Mouse (Mus musculus): ENCODE results near the gene Atp6v0e. TPM values are rescaled to one million over a fixed set of nuclear protein-coding genes. Genes with fewer than 3 reads are reported as not detected.

The Atp6v0e gene
- polyA plus RNA-seq, 1 experiment from 2014 or later, result 211 TPM

DNA sequence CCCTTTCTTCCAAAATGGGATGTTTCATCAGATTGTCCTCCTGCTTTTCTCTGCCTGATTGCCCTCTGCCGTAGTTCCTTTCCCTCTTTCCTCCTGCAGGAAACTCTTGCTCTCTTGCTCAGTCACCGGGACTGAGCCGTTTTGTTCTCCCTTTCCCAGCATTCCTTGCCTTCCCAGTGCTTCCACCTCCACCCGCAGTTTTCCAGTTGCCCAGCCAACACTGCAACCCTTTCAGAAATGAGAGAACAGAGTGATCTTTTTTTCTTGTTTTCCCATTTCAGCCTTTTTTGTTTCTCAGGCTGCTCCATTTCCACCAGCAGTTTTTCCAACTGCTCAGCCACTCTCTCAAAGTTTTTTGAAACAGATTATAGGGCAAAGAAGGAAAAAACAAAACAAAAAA, 8.2 kb downstream of the Atp6v0e start:
- Histone ChIP-seq H3K4me2 (no peak overlapping the region), H3K4me3 (replicated peaks) (no peak overlapping the region), H3K9me3 (replicated peaks) (no peaks in the 10 kb centered on the region), H3K27ac (no peak overlapping the region), H3K27me3 (peaks cover 5% of the 10 kb centered on the region; the same call in 1 of the 2 replicates), H3K9ac (no peak overlapping the region), H3K36me3 (no peaks in the 10 kb centered on the region), H3K4me1 (peaks cover 5% of the 10 kb centered on the region)
- ATAC-seq (replicated peaks; ENCODE audit: low FRiP score), result no peak
- WGBS, result 55% methylated on average over 4 of the region's 4 CpGs

DNA sequence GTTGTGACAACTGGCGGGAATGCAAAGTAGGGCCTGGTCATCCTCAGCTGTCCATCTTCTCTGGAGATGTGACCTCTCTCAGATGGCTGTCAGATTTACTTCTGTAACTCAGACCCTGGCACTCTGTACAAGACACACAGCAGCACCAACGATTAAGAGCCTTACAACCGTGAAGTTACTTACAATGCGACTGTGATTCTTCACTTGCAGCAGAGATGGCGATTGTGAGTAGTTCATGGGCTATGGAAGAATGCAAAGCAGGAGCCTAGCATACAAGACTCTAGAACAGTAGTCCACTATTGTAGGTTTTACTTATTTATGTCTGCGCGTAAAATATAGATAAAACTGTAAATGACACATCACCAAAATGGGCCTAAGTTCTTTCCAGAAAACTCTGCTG, 12.8 kb downstream of the Atp6v0e start:
- Histone ChIP-seq H3K9me3 (replicated peaks) (no peaks in the 10 kb centered on the region), H3K36me3 (no peaks in the 10 kb centered on the region), H3K4me3 (replicated peaks) (peak overlapping the region; percentile 97), H3K4me2 (peak overlapping the region; percentile 77), H3K27ac (peak overlapping the region; percentile 95), H3K9ac (peak overlapping the region; percentile 81; the same call in 1 of the 2 replicates), H3K4me1 (peaks cover 23% of the 10 kb centered on the region), H3K27me3 (peaks cover 5% of the 10 kb centered on the region; the same call in 1 of the 2 replicates)
- 22% methylated on average over 7 of the region's 7 CpGs for WGBS
- peak; percentile 29; the same call in 1 of the 2 replicates for ATAC-seq (replicated peaks; ENCODE audit: low FRiP score)

DNA sequence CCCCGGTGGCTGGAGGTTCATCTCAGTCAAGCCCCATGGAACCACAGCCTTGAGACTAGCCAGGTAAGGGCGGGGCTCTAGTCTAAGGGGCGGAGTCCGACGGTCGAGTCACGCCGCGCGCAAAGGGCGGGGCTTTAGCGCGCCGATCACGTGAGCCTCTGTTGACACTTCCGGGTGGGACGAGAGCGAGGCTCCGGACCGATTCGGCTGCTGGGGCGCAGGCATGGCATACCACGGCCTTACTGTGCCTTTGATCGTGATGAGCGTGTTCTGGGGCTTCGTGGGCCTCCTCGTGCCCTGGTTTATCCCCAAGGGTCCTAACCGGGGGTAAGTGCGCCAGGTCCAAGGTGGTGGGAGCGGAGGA, 13.2 kb downstream of the Atp6v0e start:
- H3K4me2 ChIP-seq, result peak overlapping the region; percentile 77
- H3K4me1 ChIP-seq, result peaks cover 23% of the 10 kb centered on the region

DNA sequence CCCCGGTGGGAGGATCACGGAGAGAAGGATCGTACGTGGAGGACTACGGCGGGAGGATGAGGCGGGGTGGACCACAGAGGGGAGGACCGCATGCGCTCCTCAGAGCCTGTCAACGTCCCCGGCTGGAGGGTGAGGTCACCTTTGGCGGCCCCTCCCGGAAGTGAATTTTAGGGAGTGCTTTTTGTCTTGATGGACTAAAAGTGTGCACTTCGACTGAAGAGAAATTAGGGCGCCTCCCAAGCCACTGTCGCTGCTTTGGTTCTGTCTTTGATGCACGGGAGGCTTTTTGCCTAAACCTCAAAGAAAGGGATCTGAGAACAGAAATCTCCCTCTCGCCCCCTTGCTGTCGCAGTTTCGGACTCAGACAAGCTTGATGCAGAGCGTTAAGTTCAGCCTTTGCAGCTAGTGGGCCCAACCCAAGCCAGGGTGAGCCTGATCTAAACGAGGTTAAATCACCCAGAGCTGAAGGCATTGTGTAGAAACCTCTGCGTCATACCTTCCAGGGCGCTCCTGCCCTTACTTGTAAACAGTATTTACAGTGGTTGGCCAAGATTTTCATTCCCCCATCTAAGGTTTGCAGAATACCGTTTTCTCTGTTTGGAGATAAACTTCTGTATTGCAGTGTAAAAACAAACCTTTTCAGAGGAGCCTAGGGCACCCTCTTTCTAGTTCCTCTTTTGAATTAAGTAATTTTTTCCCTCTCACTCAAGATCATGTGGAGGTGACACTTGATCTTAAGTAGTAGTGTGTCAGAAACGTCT, 13.8 kb downstream of the Atp6v0e start:
- peak overlapping the region; percentile 95 for H3K27ac ChIP-seq
- peaks cover 5% of the 10 kb centered on the region; the same call in 1 of the 2 replicates for H3K27me3 ChIP-seq
- H3K9ac ChIP-seq, result peak overlapping the region; percentile 81
- peak; percentile 89 for ATAC-seq (replicated peaks; ENCODE audit: low FRiP score)
- H3K4me1 ChIP-seq, result peaks cover 23% of the 10 kb centered on the region
- H3K9me3 ChIP-seq (replicated peaks), result no peaks in the 10 kb centered on the region
- H3K4me2 ChIP-seq, result peak overlapping the region; percentile 77
- H3K4me3 ChIP-seq (replicated peaks), result peak overlapping the region; percentile 97
- H3K36me3 ChIP-seq, result no peaks in the 10 kb centered on the region
- 2% methylated on average over 26 of the region's 26 CpGs for WGBS

More for the DNA sequence above, 13.2 kb downstream of the Atp6v0e start:
- Histone ChIP-seq H3K4me3 (replicated peaks) (peak overlapping the region; percentile 97), H3K9me3 (replicated peaks) (no peaks in the 10 kb centered on the region), H3K9ac (peak overlapping the region; percentile 81), H3K27ac (peak overlapping the region; percentile 95), H3K27me3 (peaks cover 5% of the 10 kb centered on the region; the same call in 1 of the 2 replicates), H3K36me3 (no peaks in the 10 kb centered on the region)
- ATAC-seq (replicated peaks; ENCODE audit: low FRiP score), result peak; percentile 95
- WGBS, result under 1% methylated on average over 30 of the region's 30 CpGs

DNA sequence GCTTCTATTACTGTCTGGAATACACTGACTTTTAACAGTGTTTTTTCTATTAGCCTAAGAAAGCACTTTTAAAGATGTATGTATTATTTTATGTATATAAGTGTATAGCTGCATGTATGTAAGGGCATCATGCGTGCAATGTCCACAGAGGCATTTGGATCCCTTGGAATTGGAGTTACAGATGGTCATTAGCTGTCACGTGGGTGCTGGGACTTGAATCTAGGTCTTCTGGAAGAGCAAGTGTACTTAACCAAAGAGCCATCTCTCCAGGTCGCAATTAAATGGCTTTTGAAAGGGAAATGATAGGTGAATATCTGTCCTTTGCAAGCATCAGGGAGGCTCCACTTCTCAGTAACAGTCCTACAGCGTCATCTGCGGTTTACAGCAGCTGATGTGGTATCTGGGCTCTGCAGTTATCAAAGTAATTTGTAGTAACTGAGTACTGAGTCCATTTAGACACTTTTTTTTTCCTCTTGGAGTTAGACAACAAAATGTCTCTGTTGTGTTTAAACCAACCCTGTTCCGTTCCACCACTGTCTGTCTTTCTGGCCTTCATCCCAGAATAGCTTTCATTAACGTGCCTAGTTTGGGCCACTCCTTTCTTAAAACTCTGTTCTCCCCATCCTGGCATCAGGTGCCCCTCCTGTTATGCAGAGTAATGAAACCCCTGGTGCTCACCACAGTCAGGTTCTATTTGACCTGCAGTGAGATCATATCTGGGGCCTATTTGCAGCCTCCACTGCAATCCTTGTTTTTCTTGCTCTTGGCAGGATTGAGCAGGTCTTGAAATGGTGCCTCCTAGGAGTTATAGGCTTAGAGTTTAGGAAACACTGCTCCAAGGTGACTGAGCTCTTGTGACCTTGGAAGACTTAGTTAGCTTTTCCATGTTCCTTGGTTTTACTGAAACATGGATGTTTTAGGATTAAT, 14.9 kb downstream of the Atp6v0e start:
- 0 out of 2 replicates have a peak overlapping the region, but pooled peaks have one; percentile 28 for H3K27ac ChIP-seq
- WGBS, result 84% methylated on average over 7 of the region's 7 CpGs

DNA sequence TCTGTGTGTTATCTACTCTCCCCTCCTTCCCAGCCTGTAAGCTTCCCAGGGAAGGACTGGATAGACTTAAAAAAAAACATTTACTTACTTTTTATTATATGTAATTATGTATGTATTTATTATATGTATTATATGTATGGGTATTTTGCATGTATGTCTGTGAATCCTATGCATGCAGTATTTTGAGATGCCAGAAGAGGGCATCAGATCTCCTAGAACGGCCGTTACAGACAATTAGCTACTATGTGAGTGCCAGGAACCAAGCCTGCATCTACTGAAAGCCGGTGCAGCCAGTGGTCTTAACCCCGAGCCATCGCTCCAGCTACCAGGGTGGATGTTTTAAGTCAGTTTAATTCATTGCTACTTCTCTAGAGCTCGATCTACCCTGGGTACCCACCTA, 18.2 kb downstream of the Atp6v0e start:
- no peak for ATAC-seq (replicated peaks; ENCODE audit: low FRiP score)
- 88% methylated on average over 6 of the region's 6 CpGs for WGBS

More for the DNA sequence above, 14.9 kb downstream of the Atp6v0e start:
- H3K36me3 ChIP-seq, result peaks cover 1% of the 10 kb centered on the region
- no peak for ATAC-seq (replicated peaks; ENCODE audit: low FRiP score)
- H3K4me3 ChIP-seq (replicated peaks), result peak overlapping the region; percentile 97; the same call in 1 of the 2 replicates
- H3K4me2 ChIP-seq, result peak overlapping the region; percentile 77
- no peaks in the 10 kb centered on the region for H3K9me3 ChIP-seq (replicated peaks)
- no peak overlapping the region for H3K9ac ChIP-seq
- peaks cover 23% of the 10 kb centered on the region for H3K4me1 ChIP-seq
- no peaks in the 10 kb centered on the region for H3K27me3 ChIP-seq

DNA sequence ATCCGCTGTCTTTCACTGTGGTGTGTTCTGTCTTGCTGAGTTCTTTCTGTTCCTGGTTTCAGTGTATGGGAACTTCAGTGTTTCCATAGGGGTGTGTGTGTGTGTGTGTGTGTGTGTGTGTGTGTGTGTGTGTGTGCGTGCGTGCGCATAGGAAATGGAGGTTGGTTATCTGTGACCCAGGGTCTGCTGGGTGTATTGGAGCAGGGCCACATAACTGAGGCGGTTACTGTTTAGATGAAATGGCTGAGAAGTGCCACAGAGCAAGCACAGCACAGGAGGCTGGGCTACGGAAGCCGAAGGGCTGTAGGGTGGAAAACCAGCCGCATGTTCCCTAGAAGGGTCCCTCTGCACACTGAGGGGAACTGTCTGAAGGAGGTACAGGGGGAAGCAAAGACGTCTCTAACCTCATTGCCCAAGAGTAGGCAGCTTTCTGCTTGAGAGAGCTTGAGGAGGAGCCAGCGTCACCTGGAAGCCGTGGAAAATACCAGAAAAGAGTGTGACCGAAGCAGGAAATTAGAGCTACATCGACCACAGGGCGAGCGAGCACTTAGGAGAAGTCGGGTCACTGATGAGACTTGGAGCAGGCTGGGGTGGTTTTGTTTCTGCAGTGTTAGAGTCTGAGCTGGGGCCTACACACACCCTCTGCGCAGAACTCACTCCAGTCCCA, 23.4 kb downstream of the Atp6v0e start:
- Histone ChIP-seq H3K4me1 (no peaks in the 10 kb centered on the region), H3K27ac (no peak overlapping the region), H3K9ac (no peak overlapping the region), H3K9me3 (replicated peaks) (no peaks in the 10 kb centered on the region), H3K27me3 (no peaks in the 10 kb centered on the region), H3K4me2 (no peak overlapping the region), H3K36me3 (peaks cover 21% of the 10 kb centered on the region), H3K4me3 (replicated peaks) (no peak overlapping the region)
- ATAC-seq (replicated peaks; ENCODE audit: low FRiP score), result no peak
- 81% methylated on average over 17 of the region's 17 CpGs for WGBS

More for the DNA sequence above, 18.2 kb downstream of the Atp6v0e start:
- H3K4me3 ChIP-seq (replicated peaks), result no peak overlapping the region
- peaks cover 18% of the 10 kb centered on the region for H3K4me1 ChIP-seq
- H3K36me3 ChIP-seq, result peaks cover 21% of the 10 kb centered on the region
- no peak overlapping the region for H3K4me2 ChIP-seq
- no peaks in the 10 kb centered on the region for H3K9me3 ChIP-seq (replicated peaks)
- no peak overlapping the region for H3K27ac ChIP-seq
- H3K9ac ChIP-seq, result no peak overlapping the region
- H3K27me3 ChIP-seq, result no peaks in the 10 kb centered on the region

DNA sequence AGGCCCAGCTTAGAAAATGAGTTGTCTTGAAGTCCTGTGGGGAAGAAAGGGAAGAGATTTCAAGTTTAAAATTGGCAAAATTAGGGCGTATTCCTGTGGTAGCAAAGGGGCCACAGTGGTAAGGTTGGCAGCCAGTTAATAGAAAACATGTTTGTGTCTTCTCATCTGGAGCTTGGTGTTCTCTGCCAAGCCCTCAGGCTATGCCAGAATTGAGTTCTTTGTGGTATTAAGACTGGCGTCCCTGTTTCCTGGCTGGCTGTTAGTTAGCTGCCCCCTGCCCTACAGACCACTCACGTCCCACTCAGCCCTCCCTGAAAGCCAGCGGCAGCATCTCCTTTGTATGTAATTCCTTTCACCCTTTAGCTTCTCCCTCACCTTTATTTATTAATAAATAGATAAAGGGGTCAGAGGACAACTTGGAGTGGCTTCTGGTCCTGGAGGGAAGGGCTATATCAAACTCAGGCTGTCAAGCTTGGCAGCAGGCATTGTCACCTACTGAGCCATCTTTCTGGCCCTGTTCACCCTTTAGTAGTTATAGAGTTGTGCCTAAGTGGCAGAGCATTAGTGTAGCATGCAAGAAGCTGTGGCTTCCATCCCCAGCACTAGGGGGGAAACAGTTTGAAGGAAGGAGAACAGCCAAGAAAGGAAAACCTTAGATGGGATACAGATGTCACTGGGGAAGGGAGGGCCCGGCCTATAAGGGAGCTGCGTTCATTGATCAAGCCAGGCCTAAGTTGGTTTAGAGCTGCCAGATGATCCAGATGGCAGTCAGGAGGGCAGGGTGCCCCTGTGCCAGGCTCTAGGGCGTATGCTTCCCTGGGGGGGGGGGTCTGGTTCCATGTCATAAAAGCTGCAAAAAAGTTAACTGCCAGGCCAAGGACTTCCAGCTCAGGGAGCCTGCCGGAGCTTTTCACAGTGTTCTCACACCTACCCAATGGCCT, 26.0 kb downstream of the Atp6v0e start:
- H3K36me3 ChIP-seq, result peaks cover 9% of the 10 kb centered on the region; the same call in 1 of the 2 replicates

DNA sequence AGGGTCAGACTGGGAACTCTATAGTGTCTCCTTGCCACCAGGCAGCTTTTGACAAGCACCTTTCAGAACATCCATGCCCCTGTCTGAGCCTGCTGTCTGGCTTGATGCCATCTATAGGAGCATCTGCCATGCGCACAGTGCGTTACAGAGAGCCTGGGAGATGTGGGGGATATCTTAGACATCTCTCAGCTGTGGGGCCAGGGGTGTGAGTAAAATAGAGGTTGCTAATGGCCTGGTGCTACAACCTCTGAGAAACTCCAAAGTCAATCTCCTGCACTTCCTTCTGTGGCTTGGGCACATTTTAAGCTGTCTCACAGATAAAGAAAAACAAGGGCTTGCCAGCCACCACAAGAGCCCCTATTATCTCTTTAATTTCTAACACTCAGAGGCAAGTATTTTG, 26.8 kb downstream of the Atp6v0e start:
- no peak overlapping the region for H3K27ac ChIP-seq
- H3K27me3 ChIP-seq, result no peaks in the 10 kb centered on the region
- no peak overlapping the region for H3K4me2 ChIP-seq
- no peak overlapping the region for H3K4me3 ChIP-seq (replicated peaks)
- no peaks in the 10 kb centered on the region for H3K9me3 ChIP-seq (replicated peaks)
- peaks cover 9% of the 10 kb centered on the region for H3K4me1 ChIP-seq
- 82% methylated on average over 2 of the region's 2 CpGs for WGBS
- ATAC-seq (replicated peaks; ENCODE audit: low FRiP score), result no peak
- no peak overlapping the region for H3K9ac ChIP-seq
- H3K36me3 ChIP-seq, result peaks cover 2% of the 10 kb centered on the region; the same call in 1 of the 2 replicates

More for the DNA sequence above, 26.0 kb downstream of the Atp6v0e start:
- Histone ChIP-seq H3K27ac (no peak overlapping the region), H3K4me3 (replicated peaks) (no peak overlapping the region), H3K9me3 (replicated peaks) (no peaks in the 10 kb centered on the region), H3K4me2 (no peak overlapping the region), H3K4me1 (peaks cover 9% of the 10 kb centered on the region), H3K9ac (no peak overlapping the region), H3K27me3 (no peaks in the 10 kb centered on the region)
- no peak for ATAC-seq (replicated peaks; ENCODE audit: low FRiP score)
- WGBS, result 81% methylated on average over 8 of the region's 8 CpGs

DNA sequence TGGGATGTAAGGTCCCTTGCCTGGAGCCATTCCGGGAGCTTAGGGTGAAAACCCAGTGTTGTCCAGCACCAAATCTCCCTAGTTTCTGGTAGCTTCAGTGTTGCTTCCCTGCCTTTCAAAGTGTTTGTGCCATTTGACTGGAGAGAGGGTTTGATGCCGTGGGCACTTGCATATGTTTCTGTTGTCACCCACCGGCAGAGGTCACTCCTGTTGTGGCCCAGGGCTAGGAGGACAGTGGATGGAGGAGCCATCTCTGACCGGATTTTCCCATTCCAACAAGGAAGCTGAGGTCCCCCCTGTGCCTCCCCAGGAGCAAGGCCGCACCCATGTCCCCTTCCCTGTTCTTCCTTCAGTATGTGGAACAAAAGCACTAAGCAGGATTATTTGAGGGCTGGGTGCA, 27.2 kb downstream of the Atp6v0e start:
- Histone ChIP-seq H3K27me3 (no peaks in the 10 kb centered on the region), H3K9ac (no peak overlapping the region), H3K27ac (no peak overlapping the region), H3K4me2 (no peak overlapping the region), H3K4me3 (replicated peaks) (no peak overlapping the region), H3K4me1 (peaks cover 9% of the 10 kb centered on the region), H3K36me3 (peaks cover 2% of the 10 kb centered on the region), H3K9me3 (replicated peaks) (no peaks in the 10 kb centered on the region)
- WGBS, result 84% methylated on average over 5 of the region's 5 CpGs
- no peak for ATAC-seq (replicated peaks; ENCODE audit: low FRiP score)

DNA sequence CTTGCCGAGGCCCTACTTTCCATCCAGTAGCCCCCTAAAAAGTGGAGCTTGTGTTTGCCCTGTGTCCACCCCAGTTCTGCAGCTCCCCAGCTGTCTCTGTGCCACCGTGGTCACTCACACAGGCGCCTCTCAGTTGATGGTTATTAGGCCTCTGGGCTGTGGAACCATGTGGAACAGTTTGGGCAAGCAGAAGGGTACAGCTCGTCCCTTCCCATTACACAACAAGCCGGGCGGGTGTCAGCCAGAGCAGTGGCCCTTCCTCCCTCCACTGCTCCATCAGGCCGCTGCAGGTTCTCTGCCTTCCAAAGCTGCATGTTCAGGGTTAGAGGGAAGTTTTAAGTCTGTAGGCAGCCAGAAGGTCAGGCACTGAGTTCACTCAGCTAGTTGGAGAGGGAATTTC, 28.1 kb downstream of the Atp6v0e start:
- Histone ChIP-seq H3K9ac (no peak overlapping the region), H3K4me1 (peaks cover 9% of the 10 kb centered on the region), H3K9me3 (replicated peaks) (no peaks in the 10 kb centered on the region), H3K27me3 (no peaks in the 10 kb centered on the region), H3K36me3 (peaks cover 10% of the 10 kb centered on the region), H3K4me3 (replicated peaks) (no peak overlapping the region), H3K27ac (no peak overlapping the region), H3K4me2 (no peak overlapping the region)
- no peak for ATAC-seq (replicated peaks; ENCODE audit: low FRiP score)
- 83% methylated on average over 7 of the region's 7 CpGs for WGBS

All from kidney, embryonic 15.5 days (tissue).